Mouse (Mus musculus) stomach, postnatal 0 days (tissue): ENCODE measurements around the gene Syt9.

Source experiments
- CTCF ChIP-seq: IDR thresholded peaks from 2 replicates; pipeline ENCODE4 v1.5.1; 2016; ENCODE audit warnings: antibody characterized with exemption, low read depth, mild to moderate bottlenecking, moderate library complexity
- EP300 ChIP-seq: optimal IDR thresholded peaks from 2 replicates; pipeline ENCODE3; 2016; ENCODE audit warnings: antibody characterized with exemption

GRCm38 (mm10) chr7:107349201-107349600, 21.3 kb upstream of the Syt9 start:
- no peak for TF ChIP-seq CTCF
- no peak for TF ChIP-seq EP300
